Mouse (Mus musculus): ENCODE data around the gene Slco4c1. TPM values are rescaled to one million over a fixed set of nuclear protein-coding genes. Genes with fewer than 3 reads are reported as not detected.

Gene Slco4c1
- polyA plus RNA-seq (2014; fragmentation: Nextera tagmentation; extraction: Ambion mirVana) = not detected in 2 replicates

- H3K27me3 ChIP-seq (ENCODE audit: control insufficient read depth, insufficient read depth, low read length) = peaks cover 10% of the 10 kb centered on the region
- peak; percentile 38 for DNase-seq (ENCODE audit: low spot score)
- H3K27ac ChIP-seq (replicated peaks; ENCODE audit: low read depth, low read length) = no peak within 1 kb of the TSS
- peak; percentile 77 for ATAC-seq (ENCODE audit: insufficient number of reproducible peaks, low FRiP score, low TSS enrichment, low read depth)
- peak within 1 kb of the TSS; percentile 90 for H3K4me2 ChIP-seq (ENCODE audit: low read depth, severe bottlenecking)
- 0 out of 2 replicates have a peak, but pooled peaks cover 2% of the 10 kb centered on the region for H3K4me1 ChIP-seq (ENCODE audit: control insufficient read depth, insufficient read depth, low read length)
- WGBS = 1% methylated on average over 40 of the region's 40 CpGs
- H3K9ac ChIP-seq (ENCODE audit: low read length) = no peak within 1 kb of the TSS
- H3K4me3 ChIP-seq (ENCODE audit: low read depth, low read length) = peak within 1 kb of the TSS; percentile 42
- no peaks in the 10 kb centered on the region for H3K36me3 ChIP-seq (ENCODE audit: control insufficient read depth, insufficient read depth, low read length)
- no peaks in the 10 kb centered on the region for H3K9me3 ChIP-seq (ENCODE audit: control insufficient read depth, low read length)
These were observed at the start of gene Slco4c1 for GRCm38 (mm10) chr1:96871528-96872360. Slco4c1 (minus strand) TSS chr1:96872171.

GRCm38 (mm10) chr1:96917333-96917732, 45.4 kb upstream of the Slco4c1 start:
- H3K4me3 ChIP-seq (ENCODE audit: low read depth, low read length) = no peak overlapping the region
- H3K4me2 ChIP-seq (ENCODE audit: low read depth, severe bottlenecking) = no peak overlapping the region
- no peaks in the 10 kb centered on the region for H3K9me3 ChIP-seq (ENCODE audit: control insufficient read depth, low read length)
- H3K9ac ChIP-seq (ENCODE audit: low read length) = no peak overlapping the region
- H3K27ac ChIP-seq (replicated peaks; ENCODE audit: low read depth, low read length) = no peak overlapping the region
- DNase-seq (ENCODE audit: low spot score) = no peak
- no peaks in the 10 kb centered on the region for H3K4me1 ChIP-seq (ENCODE audit: control insufficient read depth, insufficient read depth, low read length)
- H3K36me3 ChIP-seq (ENCODE audit: control insufficient read depth, insufficient read depth, low read length) = no peaks in the 10 kb centered on the region
- H3K27me3 ChIP-seq (ENCODE audit: control insufficient read depth, insufficient read depth, low read length) = no peaks in the 10 kb centered on the region
- ATAC-seq (ENCODE audit: insufficient number of reproducible peaks, low FRiP score, low TSS enrichment, low read depth) = no peak

- H3K4me1 ChIP-seq (ENCODE audit: control insufficient read depth, insufficient read depth, low read length) = no peaks in the 10 kb centered on the region
- H3K4me3 ChIP-seq (ENCODE audit: low read depth, low read length) = no peak overlapping the region
- H3K27ac ChIP-seq (replicated peaks; ENCODE audit: low read depth, low read length) = no peak overlapping the region
- H3K36me3 ChIP-seq (ENCODE audit: control insufficient read depth, insufficient read depth, low read length) = no peaks in the 10 kb centered on the region
- no peak overlapping the region for H3K4me2 ChIP-seq (ENCODE audit: low read depth, severe bottlenecking)
- ATAC-seq (ENCODE audit: insufficient number of reproducible peaks, low FRiP score, low TSS enrichment, low read depth) = no peak
- H3K9me3 ChIP-seq (ENCODE audit: control insufficient read depth, low read length) = no peaks in the 10 kb centered on the region
- H3K27me3 ChIP-seq (ENCODE audit: control insufficient read depth, insufficient read depth, low read length) = no peaks in the 10 kb centered on the region
- no peak for DNase-seq (ENCODE audit: low spot score)
- no peak overlapping the region for H3K9ac ChIP-seq (ENCODE audit: low read length)
These were observed 11.8 kb upstream of the Slco4c1 start for GRCm38 (mm10) chr1:96883788-96884187.

GRCm38 (mm10) chr1:96878572-96878971, 6.6 kb upstream of the Slco4c1 start:
- H3K4me3 ChIP-seq (ENCODE audit: low read depth, low read length) = no peak overlapping the region

GRCm38 (mm10) chr1:96876076-96876475, 4.1 kb upstream of the Slco4c1 start:
- no peak overlapping the region for H3K9ac ChIP-seq (ENCODE audit: low read length)
- no peak overlapping the region for H3K27ac ChIP-seq (replicated peaks; ENCODE audit: low read depth, low read length)
- H3K9me3 ChIP-seq (ENCODE audit: control insufficient read depth, low read length) = no peaks in the 10 kb centered on the region
- no peak for DNase-seq (ENCODE audit: low spot score)
- no peak overlapping the region for H3K4me3 ChIP-seq (ENCODE audit: low read depth, low read length)
- H3K36me3 ChIP-seq (ENCODE audit: control insufficient read depth, insufficient read depth, low read length) = no peaks in the 10 kb centered on the region
- peaks cover 10% of the 10 kb centered on the region for H3K27me3 ChIP-seq (ENCODE audit: control insufficient read depth, insufficient read depth, low read length)
- no peak for ATAC-seq (ENCODE audit: insufficient number of reproducible peaks, low FRiP score, low TSS enrichment, low read depth)
- no peak overlapping the region for H3K4me2 ChIP-seq (ENCODE audit: low read depth, severe bottlenecking)
- WGBS = 85% methylated on average over 1 of the region's 1 CpGs
- H3K4me1 ChIP-seq (ENCODE audit: control insufficient read depth, insufficient read depth, low read length) = 0 out of 2 replicates have a peak, but pooled peaks cover 2% of the 10 kb centered on the region

More at GRCm38 (mm10) chr1:96878572-96878971, 6.6 kb upstream of the Slco4c1 start:
- DNase-seq (ENCODE audit: low spot score) (no peak), ATAC-seq (ENCODE audit: insufficient number of reproducible peaks, low FRiP score, low TSS enrichment, low read depth) (no peak)
- 86% methylated on average over 1 of the region's 1 CpGs for WGBS
- H3K9me3 ChIP-seq (ENCODE audit: control insufficient read depth, low read length) = no peaks in the 10 kb centered on the region
- H3K9ac ChIP-seq (ENCODE audit: low read length) = no peak overlapping the region
- H3K27ac ChIP-seq (replicated peaks; ENCODE audit: low read depth, low read length) = no peak overlapping the region
- no peak overlapping the region for H3K4me2 ChIP-seq (ENCODE audit: low read depth, severe bottlenecking)
- no peaks in the 10 kb centered on the region for H3K36me3 ChIP-seq (ENCODE audit: control insufficient read depth, insufficient read depth, low read length)
- no peaks in the 10 kb centered on the region for H3K4me1 ChIP-seq (ENCODE audit: control insufficient read depth, insufficient read depth, low read length)
- H3K27me3 ChIP-seq (ENCODE audit: control insufficient read depth, insufficient read depth, low read length) = no peaks in the 10 kb centered on the region

GRCm38 (mm10) chr1:96874636-96875035, 2.7 kb upstream of the Slco4c1 start:
- DNase-seq (ENCODE audit: low spot score) (no peak), ATAC-seq (ENCODE audit: insufficient number of reproducible peaks, low FRiP score, low TSS enrichment, low read depth) (no peak)
- H3K27ac ChIP-seq (replicated peaks; ENCODE audit: low read depth, low read length) = no peak overlapping the region
- WGBS = 74% methylated on average over 1 of the region's 1 CpGs
- H3K36me3 ChIP-seq (ENCODE audit: control insufficient read depth, insufficient read depth, low read length) = no peaks in the 10 kb centered on the region
- H3K9ac ChIP-seq (ENCODE audit: low read length) = no peak overlapping the region
- H3K9me3 ChIP-seq (ENCODE audit: control insufficient read depth, low read length) = no peaks in the 10 kb centered on the region
- no peak overlapping the region for H3K4me2 ChIP-seq (ENCODE audit: low read depth, severe bottlenecking)
- peaks cover 10% of the 10 kb centered on the region for H3K27me3 ChIP-seq (ENCODE audit: control insufficient read depth, insufficient read depth, low read length)
- H3K4me3 ChIP-seq (ENCODE audit: low read depth, low read length) = no peak overlapping the region
- 0 out of 2 replicates have a peak, but pooled peaks cover 2% of the 10 kb centered on the region for H3K4me1 ChIP-seq (ENCODE audit: control insufficient read depth, insufficient read depth, low read length)

- H3K9me3 ChIP-seq (ENCODE audit: control insufficient read depth, low read length) = no peaks in the 10 kb centered on the region
- no peak for ATAC-seq (ENCODE audit: insufficient number of reproducible peaks, low FRiP score, low TSS enrichment, low read depth)
- no peak for DNase-seq (ENCODE audit: low spot score)
- H3K4me2 ChIP-seq (ENCODE audit: low read depth, severe bottlenecking) = peak overlapping the region; percentile 90
- H3K36me3 ChIP-seq (ENCODE audit: control insufficient read depth, insufficient read depth, low read length) = no peaks in the 10 kb centered on the region
- no peak overlapping the region for H3K9ac ChIP-seq (ENCODE audit: low read length)
- peaks cover 10% of the 10 kb centered on the region for H3K27me3 ChIP-seq (ENCODE audit: control insufficient read depth, insufficient read depth, low read length)
- no peak overlapping the region for H3K27ac ChIP-seq (replicated peaks; ENCODE audit: low read depth, low read length)
- 0 out of 2 replicates have a peak, but pooled peaks cover 2% of the 10 kb centered on the region for H3K4me1 ChIP-seq (ENCODE audit: control insufficient read depth, insufficient read depth, low read length)
- 3% methylated on average over 10 of the region's 10 CpGs for WGBS
- peak overlapping the region; percentile 42 for H3K4me3 ChIP-seq (ENCODE audit: low read depth, low read length)
These were observed 356 bp upstream of the Slco4c1 start for GRCm38 (mm10) chr1:96872361-96872693.

GRCm38 (mm10) chr1:96870764-96871307, 1.1 kb downstream of the Slco4c1 start:
- no peak overlapping the region for H3K4me2 ChIP-seq (ENCODE audit: low read depth, severe bottlenecking)
- H3K4me3 ChIP-seq (ENCODE audit: low read depth, low read length) = no peak overlapping the region
- no peaks in the 10 kb centered on the region for H3K36me3 ChIP-seq (ENCODE audit: control insufficient read depth, insufficient read depth, low read length)
- no peak overlapping the region for H3K27ac ChIP-seq (replicated peaks; ENCODE audit: low read depth, low read length)
- ATAC-seq (ENCODE audit: insufficient number of reproducible peaks, low FRiP score, low TSS enrichment, low read depth) (no peak), DNase-seq (ENCODE audit: low spot score) (no peak)
- no peaks in the 10 kb centered on the region for H3K9me3 ChIP-seq (ENCODE audit: control insufficient read depth, low read length)
- H3K9ac ChIP-seq (ENCODE audit: low read length) = no peak overlapping the region
- H3K27me3 ChIP-seq (ENCODE audit: control insufficient read depth, insufficient read depth, low read length) = peaks cover 10% of the 10 kb centered on the region
- H3K4me1 ChIP-seq (ENCODE audit: control insufficient read depth, insufficient read depth, low read length) = 0 out of 2 replicates have a peak, but pooled peaks cover 2% of the 10 kb centered on the region
- WGBS = 13% methylated on average over 7 of the region's 7 CpGs

Data from limb, embryonic 11.5 days (tissue).